Mouse (Mus musculus) gastrocnemius, adult 2 months (tissue): ENCODE results near the gene Slc10a7. TPM values are rescaled to one million over a fixed set of nuclear protein-coding genes. Genes with fewer than 3 reads are reported as not detected.
A peak's percentile ranks its signal among the peaks of the same experiment; 100 is the strongest.
"Not testable (repeated sequence)": the region's sequence is repeated elsewhere in the genome, so short reads cannot be mapped to it uniquely, and the experiment has no call there.

ENCODE experiments used
- DNase-seq: peaks from one replicate; pipeline ENCODE4 v3.0.0; 2022
- H3K27ac ChIP-seq: fragments of 200-600 bp; 2 replicates; pipeline ENCODE4 v1.8.1; 2022; ENCODE audit warnings: mild to moderate bottlenecking
- H3K4me3 ChIP-seq: fragments of 200-600 bp; 2 replicates; pipeline ENCODE4 v1.8.1; 2022; ENCODE audit warnings: mild to moderate bottlenecking, moderate library complexity
- CTCF ChIP-seq: fragments of 200-600 bp; IDR thresholded peaks from 2 replicates; pipeline ENCODE4 v1.8.1; 2022; ENCODE audit warnings: antibody characterized with exemption, mild to moderate bottlenecking, moderate library complexity
- intact Hi-C: fragments of 180-260 bp; cut with DNase I; formaldehyde crosslinking; loops from one replicate; pipeline ENCODE4 v1.15.1; 2025
- total RNA-seq, 2 experiments: library from RNA; stranded (reverse); gene quantifications; 2 replicates each; pipeline ENCODE4 v1.2.3; 2021

Gene Slc10a7
- total RNA-seq, 2 experiments from 2014 or later: 6.7 to 6.9 TPM

DNA sequence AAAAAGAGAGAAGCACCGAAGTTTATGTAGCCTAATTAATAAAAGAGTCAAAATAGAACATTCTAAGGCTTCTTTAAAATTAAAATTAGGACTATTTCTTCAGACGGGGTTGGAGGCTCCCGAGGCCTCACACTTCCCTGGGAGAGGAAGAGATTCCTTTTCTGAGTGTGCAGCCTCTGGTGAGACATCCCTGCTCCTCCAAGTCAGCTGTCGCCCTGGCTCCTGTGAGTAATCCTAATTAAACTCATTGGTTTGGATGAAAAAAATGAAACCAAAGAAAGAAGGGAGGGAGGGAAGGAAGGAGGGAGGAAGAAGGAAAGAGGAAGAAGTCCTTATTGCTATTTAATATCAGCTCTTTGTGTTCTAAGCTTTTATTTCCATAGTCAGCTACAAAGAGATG lies 205.7 kb downstream of the Slc10a7 start:
- intact Hi-C loops: no loop called here
- Histone ChIP-seq H3K27ac (no peak overlapping the region), H3K4me3 (no peak overlapping the region)
- TF ChIP-seq CTCF: no peak
- no peak for DNase-seq

DNA sequence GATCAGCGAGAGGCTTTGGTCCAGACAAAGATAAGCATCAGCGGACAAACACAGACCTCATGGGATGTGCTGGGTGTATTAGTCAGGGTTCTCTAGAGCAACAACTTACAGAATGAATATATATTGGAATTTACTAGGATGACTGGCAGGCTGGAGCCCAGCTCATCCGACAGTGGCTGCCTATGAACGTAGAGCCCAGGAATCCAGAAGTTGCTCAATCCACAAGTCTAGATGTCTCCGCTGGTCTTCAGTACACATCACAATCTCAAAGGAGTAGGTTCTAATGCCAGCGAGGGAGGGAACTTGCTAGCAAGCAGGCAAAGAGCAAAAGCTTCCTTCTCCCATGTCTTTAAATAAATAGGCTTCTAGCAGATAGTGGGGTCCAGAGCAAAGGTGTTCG lies 207.4 kb downstream of the Slc10a7 start:
- intact Hi-C loops: no loop called here
- DNase-seq: no peak
- Histone ChIP-seq H3K27ac (no peak overlapping the region), H3K4me3 (no peak overlapping the region)
- no peak for TF ChIP-seq CTCF

DNA sequence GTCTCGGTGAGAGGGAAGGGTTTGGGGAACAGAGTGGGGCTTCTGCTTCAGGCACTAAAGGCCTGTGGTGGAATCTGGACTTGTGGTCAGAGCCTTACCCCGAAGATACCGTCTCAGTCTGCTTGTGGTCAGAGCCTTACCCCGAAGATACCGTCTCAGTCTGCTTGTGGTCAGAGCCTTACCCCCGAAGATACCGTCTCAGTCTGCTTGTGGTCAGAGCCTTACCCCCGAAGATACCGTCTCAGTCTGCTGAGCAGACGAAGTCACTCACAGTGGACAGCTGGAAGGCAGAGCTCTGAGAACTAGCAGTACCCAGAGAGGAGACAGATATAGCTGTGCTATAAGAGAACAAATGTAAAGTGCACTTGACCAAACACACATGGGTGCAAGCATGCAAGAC lies 208.0 kb downstream of the Slc10a7 start:
- intact Hi-C loops, DNase-seq, H3K27ac ChIP-seq: not testable (repeated sequence)

DNA sequence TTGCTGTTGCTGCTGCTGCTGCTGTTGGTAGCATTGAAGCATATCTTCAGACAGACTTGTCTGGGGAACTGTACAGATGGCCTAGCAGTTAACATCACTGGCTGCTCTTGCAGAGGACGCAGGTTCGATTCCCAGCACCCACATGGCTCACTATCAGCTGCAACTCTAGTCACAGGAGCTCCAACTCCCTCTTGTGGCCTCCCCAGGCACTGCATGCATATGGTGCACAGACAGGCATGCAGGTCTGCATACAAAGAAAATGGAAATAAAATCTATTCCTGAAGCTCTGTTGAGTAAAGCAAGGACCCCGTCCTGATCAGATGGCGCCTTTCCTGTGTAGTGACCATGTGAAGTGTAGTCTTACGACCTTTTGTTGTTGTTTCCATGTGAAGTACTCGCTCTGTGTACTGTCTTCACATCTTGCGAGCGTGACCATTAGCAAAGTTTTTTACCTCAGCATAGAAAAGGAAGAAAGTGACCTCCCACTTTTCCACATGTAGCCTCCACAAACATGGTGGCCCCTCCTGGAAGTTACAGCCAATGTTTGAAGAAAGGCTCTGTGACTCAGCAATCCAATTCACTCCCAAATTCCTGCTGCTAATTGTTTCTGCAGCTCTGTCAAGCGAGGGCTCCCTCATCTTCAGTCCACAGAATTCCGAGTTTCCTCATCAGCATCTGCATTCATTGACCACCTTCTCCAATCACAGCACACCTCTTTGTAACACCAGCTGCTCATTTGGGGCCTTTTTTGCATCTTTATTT lies 210.3 kb downstream of the Slc10a7 start:
- intact Hi-C loops: no loop called here
- Histone ChIP-seq H3K27ac (no peak overlapping the region), H3K4me3 (no peak overlapping the region)
- no peak for DNase-seq
- peak; percentile 30; the same call in 1 of the 2 replicates for TF ChIP-seq CTCF

More for the DNA sequence above, 208.0 kb downstream of the Slc10a7 start:
- not testable (repeated sequence) for H3K4me3 ChIP-seq

DNA sequence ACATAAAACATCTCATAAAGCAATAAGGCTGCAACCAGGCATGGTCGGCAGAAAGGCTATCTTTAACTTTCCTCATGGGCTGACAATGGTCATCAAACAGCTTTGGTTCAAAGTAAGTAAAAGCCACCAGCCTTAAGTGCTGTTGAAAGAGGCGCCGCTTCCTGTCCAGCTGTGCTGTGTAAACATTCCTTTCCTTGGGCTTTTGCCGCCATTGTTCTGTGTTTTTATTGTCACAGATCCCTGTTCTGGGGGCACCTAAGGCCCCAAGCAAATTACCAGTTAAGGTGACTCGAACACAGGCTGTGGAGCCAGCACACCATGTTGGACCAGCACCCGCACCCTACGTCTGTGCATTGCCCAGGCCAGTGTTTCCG lies 210.9 kb downstream of the Slc10a7 start:
- no peak for TF ChIP-seq CTCF
- intact Hi-C loops: no loop called here
- no peak overlapping the region for H3K4me3 ChIP-seq
- no peak overlapping the region for H3K27ac ChIP-seq
- DNase-seq: no peak

DNA sequence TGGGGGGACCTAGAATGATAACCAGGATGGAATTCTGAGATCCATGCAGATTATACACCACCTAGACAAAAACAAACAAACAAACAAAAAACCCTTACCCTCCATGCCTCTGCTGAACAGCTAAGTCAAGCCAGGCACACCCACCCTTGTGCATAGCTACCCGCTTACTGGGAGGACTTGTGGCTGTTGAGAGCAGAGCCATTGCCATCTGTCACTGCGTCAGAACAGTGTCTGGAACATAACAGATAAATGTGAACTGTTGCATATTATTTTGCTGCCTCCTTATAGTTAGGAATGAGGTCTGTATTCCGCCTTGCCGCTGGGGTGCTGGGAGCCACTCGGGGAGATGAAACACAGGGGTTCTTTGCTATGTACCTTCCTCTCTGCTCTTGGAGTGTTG lies 212.4 kb downstream of the Slc10a7 start:
- Histone ChIP-seq H3K27ac (no peak overlapping the region), H3K4me3 (no peak overlapping the region)
- no peak for TF ChIP-seq CTCF
- intact Hi-C loops: no loop called here
- no peak for DNase-seq

DNA sequence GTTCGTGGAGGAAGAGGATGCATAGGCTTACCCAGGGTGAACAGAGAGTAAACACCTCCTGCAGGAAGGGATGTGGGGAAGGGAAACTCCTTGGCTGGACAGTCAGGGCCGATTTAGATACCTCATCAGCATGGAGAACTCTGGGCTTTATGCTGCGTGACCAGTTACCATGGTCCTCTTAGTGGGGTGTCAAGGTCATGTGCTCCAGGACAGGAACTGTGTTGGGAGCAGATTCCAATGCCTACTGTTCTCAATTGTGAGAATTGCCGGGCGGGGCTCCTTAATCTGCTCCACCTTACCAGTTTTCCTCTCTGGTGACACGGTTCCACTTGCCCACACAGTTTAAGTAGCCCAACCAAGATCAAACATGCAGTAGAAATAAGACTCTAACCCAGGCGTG lies 213.1 kb downstream of the Slc10a7 start:
- TF ChIP-seq CTCF: no peak
- Histone ChIP-seq H3K27ac (no peak overlapping the region), H3K4me3 (no peak overlapping the region)
- intact Hi-C loops: no loop called here
- no peak for DNase-seq

DNA sequence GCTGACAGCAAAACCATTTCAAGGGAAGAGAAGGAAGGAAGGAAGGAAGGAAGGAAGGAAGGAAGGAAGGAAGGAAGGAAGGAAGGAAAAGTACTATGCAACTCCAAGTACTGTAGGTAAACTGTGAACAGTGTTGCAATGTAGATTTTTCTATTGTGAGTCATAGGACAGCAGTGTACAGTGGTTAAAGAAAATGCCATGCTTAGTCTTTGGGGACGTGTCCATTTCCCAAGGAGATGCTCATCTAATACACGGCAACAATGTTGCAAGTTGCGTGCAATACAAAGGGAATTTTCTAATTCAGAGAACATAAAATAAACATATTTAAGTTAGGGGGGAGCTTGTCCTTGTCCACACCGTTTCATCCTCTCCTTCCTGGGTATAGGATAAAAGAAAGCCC lies 215.7 kb downstream of the Slc10a7 start:
- no peak overlapping the region for H3K27ac ChIP-seq
- intact Hi-C loops: loop anchor here (5.0 kb wide), 1 partner anchor 38 kb away; no protein-coding TSS in a partner anchor
- DNase-seq: no peak
- H3K4me3 ChIP-seq: no peak overlapping the region
- TF ChIP-seq CTCF: no peak

DNA sequence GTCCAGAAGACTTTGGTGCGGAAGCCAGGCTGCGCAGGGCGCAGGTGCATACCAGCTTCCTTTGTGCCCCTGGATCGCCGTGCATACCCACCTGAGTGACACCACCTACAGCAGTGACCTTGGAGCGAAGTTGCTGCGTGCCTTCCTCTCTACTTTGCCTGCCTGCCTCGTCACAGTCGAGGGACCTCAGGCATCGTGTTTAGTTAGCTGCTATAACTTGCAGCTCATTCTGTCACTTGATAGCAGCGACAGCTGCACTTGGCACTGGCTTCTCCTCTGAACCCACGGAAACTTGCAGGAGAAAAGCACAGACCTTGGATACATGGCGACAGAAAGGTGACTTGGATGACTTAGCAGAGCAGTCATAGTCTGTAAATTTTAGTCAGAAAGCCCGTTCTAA lies 219.1 kb downstream of the Slc10a7 start:
- intact Hi-C loops: loop anchor here (5.0 kb wide), 1 partner anchor 41 kb away; no protein-coding TSS in a partner anchor
- TF ChIP-seq CTCF: no peak
- Histone ChIP-seq H3K27ac (no peak overlapping the region), H3K4me3 (no peak overlapping the region)
- no peak for DNase-seq

DNA sequence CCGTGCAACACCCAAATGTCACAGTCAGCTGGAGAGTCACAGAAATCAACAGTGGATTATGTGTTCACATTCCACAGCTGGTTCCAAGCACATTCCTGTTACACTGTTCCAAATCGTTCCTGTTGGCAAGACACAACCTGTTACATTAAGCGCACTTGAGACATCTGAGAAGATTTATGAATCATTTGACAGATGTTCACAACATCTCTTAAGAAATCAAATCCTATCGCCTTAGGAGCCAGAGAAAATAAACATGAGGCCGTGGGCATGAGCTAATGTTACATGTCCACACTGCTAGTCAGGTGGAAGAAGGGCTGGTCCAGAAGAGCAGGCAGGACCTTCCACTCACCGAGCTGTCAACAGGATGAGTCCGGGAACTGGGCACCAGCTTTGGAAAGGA lies 223.3 kb downstream of the Slc10a7 start:
- no peak for TF ChIP-seq CTCF
- Histone ChIP-seq H3K27ac (peak overlapping the region; percentile 81), H3K4me3 (peak overlapping the region; percentile 7; the same call in 1 of the 2 replicates)
- intact Hi-C loops: no loop called here
- peak; percentile 52 for DNase-seq

DNA sequence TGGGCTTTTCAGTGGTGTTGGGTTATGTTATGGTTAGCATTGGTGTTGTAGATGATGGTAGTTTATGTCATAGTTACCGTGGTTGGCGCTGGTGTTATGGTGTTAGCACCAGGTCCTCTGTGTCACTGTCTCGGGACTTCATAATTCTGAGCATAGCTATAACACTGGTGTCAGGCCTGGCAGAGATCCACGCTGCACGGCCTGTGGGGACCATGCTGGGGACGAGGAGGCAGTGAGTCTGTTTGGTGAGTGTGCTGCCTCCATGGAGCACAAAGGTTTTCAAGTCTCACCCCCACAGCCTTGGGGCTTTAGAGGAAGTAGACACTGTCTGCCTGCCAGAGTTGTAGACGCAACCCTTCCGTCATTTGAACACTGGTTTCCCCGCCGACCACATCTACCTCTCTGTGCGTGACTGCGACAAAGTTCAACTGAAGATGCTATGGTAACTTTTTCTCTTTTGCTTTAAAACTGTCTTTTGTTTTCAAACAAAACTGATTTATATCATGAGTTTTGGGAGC lies 223.9 kb downstream of the Slc10a7 start:
- TF ChIP-seq CTCF: no peak
- H3K4me3 ChIP-seq: peak overlapping the region; percentile 7; the same call in 1 of the 2 replicates
- peak overlapping the region; percentile 81 for H3K27ac ChIP-seq
- intact Hi-C loops: no loop called here
- DNase-seq: no peak

DNA sequence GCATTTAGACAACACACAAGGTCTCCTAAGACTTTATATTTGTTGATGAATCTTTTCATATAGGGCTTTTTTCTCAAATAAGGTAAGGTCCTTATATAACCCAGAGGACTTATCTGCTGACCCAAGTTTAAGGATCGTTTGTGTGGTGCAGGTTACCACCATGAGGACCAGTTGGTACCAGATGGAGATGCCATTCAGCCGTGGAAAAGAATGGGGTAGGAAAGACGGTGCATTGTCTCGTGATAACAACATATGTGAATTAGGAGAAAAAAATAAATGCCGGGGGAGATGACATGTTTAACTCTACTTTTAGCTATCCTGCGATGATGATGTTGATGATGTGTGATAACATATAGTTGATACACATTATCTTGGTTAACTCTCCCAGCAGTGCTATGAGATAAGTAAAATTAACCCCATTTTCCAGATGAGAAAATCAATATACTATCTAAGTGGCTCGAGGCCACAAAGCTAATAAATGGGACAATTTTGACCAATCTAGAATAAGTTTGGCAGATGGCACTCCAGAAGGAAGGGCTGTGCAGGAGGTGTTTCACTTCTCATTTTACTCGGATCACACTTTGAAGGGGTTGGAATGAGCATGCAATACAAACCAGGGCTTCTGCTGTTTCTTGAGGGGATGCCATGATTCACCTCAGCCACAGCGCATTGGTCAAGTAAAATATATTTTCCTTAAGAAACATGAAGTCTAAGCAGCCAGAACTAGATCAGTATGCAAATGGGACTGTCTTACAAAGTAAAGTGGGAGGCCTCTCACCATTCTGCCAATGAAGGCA lies 225.8 kb downstream of the Slc10a7 start:
- TF ChIP-seq CTCF: no peak
- Histone ChIP-seq H3K27ac (no peak overlapping the region), H3K4me3 (no peak overlapping the region)
- DNase-seq: no peak
- intact Hi-C loops: no loop called here

DNA sequence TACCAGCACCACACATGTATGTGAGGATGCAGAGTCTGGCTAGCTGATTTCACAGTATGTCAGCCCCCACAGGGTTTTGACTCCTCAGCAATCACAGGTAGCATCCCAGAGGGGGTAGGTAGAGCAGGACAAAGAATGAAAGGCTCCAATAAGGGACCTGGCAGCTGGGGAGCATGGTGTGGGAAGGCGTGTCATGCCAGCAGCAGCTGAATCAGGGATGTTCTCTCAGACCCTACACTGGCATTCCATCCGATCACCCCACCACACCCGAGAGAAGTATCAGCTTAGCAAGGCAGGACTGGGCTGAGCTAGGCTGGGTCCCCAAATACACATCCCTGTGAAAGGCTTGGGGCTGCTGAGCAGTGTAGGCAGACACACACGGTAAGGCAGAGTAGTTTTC lies 229.2 kb downstream of the Slc10a7 start:
- TF ChIP-seq CTCF: no peak
- no peak for DNase-seq
- intact Hi-C loops: no loop called here
- H3K27ac ChIP-seq: no peak overlapping the region
- H3K4me3 ChIP-seq: no peak overlapping the region
